Mouse (Mus musculus): ENCODE data around the gene Lsm2.

DNA sequence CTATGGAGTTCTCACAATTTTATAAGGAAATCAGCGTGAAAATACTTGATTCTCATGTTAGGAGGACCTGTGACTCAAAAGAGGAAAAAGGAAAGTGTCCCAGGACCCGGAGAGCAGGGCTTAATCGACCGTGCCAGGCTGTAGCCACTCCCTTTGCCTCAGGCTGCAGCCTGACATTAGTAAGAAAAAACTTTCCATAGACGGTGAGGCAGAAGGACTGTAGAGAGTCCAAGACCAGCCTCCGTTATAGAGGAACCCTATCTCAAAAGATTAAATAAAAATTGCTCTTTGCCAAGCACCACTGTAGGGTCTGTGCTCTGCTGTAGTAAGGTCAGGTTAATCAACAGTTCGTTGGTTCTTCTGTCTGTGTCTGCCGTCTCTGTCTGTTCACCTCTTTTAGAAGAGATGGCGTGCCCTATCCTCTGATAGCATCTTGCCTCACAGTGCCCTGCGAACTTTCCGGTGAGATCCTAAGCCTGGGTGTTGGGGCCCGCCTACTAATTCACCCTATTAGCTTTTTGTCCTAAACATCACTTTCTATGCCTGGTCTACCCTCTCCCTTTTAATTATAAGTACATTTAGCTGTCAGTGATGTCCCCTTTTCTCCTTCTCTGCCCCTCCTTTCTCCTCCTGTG, 21.7 kb upstream of the Lsm2 start:
- TF ChIP-seq GATA1 (IDR thresholded peaks at IDR 0.05; ENCODE audit: borderline replicate concordance, low read length) (no peak), FLI1 (IDR thresholded peaks at IDR 0.05; ENCODE audit: low read length) (no peak)

Measured in megakaryocyte, embryonic 14.5 days (primary cell).